Mouse (Mus musculus): Measurements from ENCODE around the gene Eci2.

GRCm38 (mm10) chr13:34995925-34996324 is 31.0 kb downstream of the Eci2 start:
- TF ChIP-seq CTCF (conservative IDR thresholded peaks at IDR 0.05 in 1 of 2, IDR thresholded peaks at IDR 0.05 in 1 of 2; ENCODE audit: low read depth in 2 of 2, low read length in 2 of 2) (no peak), SMC3 (IDR thresholded peaks at IDR 0.05; ENCODE audit: low read depth, low read length) (no peak), SIN3A (IDR thresholded peaks at IDR 0.05; ENCODE audit: low read length) (no peak), MAZ (IDR thresholded peaks at IDR 0.05; ENCODE audit: low read depth, low read length) (no peak), POLR2A (IDR thresholded peaks at IDR 0.05; ENCODE audit: low read depth, low read length) (no peak), E2F4 (IDR thresholded peaks at IDR 0.05; ENCODE audit: insufficient replicate concordance, low read depth, low read length) (no peak), JUN (IDR thresholded peaks at IDR 0.05; ENCODE audit: insufficient read depth, low read depth, low read length) (no peak), TCF12 (IDR thresholded peaks at IDR 0.05; ENCODE audit: low read depth, low read length) (no peak), HCFC1 (IDR thresholded peaks at IDR 0.05; ENCODE audit: low read depth, low read length) (no peak), EP300 (IDR thresholded peaks at IDR 0.05; ENCODE audit: low read length) (no peak), USF1 (IDR thresholded peaks at IDR 0.05; ENCODE audit: low read depth, low read length) (no peak), USF2 (conservative IDR thresholded peaks at IDR 0.05; ENCODE audit: low read depth, low read length) (no peak), ZMIZ1 (IDR thresholded peaks at IDR 0.05; ENCODE audit: low read depth, low read length) (no peak)

Measured in CH12.LX (cell line).